Mouse (Mus musculus) bone marrow macrophage, adult 2 months (primary cell): ENCODE data around the gene Eif6.

Experiments used
- CTCF ChIP-seq: IDR thresholded peaks from 2 replicates; pipeline ENCODE4 v1.5.1; 2012; ENCODE audit warnings: low read depth, mild to moderate bottlenecking, low read length, moderate library complexity
- POLR2A ChIP-seq: IDR thresholded peaks from 2 replicates; pipeline ENCODE4 v1.6.1; 2012; ENCODE audit warnings: mild to moderate bottlenecking, low read depth, low read length, borderline replicate concordance

GRCm38 (mm10) chr2:155861581-155861980 lies 34.9 kb upstream of the Eif6 start:
- TF ChIP-seq CTCF (no peak), POLR2A (no peak)
